Mouse (Mus musculus) thymus, postnatal 14 days (tissue): Measurements from ENCODE around the gene Trmt5.
A peak's percentile ranks its signal among the peaks of the same experiment; 100 is the strongest.

Experiments
- DNase-seq: peaks from one replicate; pipeline ENCODE4 v3.0.0; 2021

Trmt5 gene

GRCm38 (mm10) chr12:73286287-73287092 lies at the start of gene Trmt5, which contains the start of gene Slc38a6:
TSS of gene Trmt5 (minus strand) at chr12:73286710.
TSS of gene Slc38a6 (plus strand) at chr12:73286779.
- peak; percentile 90 for DNase-seq

- peak; percentile 81 for DNase-seq
Measured at GRCm38 (mm10) chr12:73334051-73334551, 47.6 kb upstream of the Trmt5 start.

- DNase-seq: no peak
Measured at GRCm38 (mm10) chr12:73332701-73333100, 46.2 kb upstream of the Trmt5 start.

- no peak for DNase-seq
Measured at GRCm38 (mm10) chr12:73330236-73330635, 43.7 kb upstream of the Trmt5 start.

GRCm38 (mm10) chr12:73328448-73329167 lies 42.1 kb upstream of the Trmt5 start:
- DNase-seq: no peak

- DNase-seq: no peak
Measured at GRCm38 (mm10) chr12:73327381-73327780, 40.9 kb upstream of the Trmt5 start.

GRCm38 (mm10) chr12:73325617-73326016 lies 39.1 kb upstream of the Trmt5 start:
- DNase-seq: peak; percentile 57

GRCm38 (mm10) chr12:73325181-73325580 lies 38.7 kb upstream of the Trmt5 start:
- no peak for DNase-seq

- DNase-seq: no peak
Measured at GRCm38 (mm10) chr12:73324742-73325141, 38.2 kb upstream of the Trmt5 start.

GRCm38 (mm10) chr12:73324180-73324586 lies 37.7 kb upstream of the Trmt5 start:
- DNase-seq: no peak

GRCm38 (mm10) chr12:73317706-73318686 lies 31.5 kb upstream of the Trmt5 start:
- DNase-seq: no peak

GRCm38 (mm10) chr12:73308711-73309110 lies 22.2 kb upstream of the Trmt5 start:
- DNase-seq: no peak

GRCm38 (mm10) chr12:73307750-73308149 lies 21.2 kb upstream of the Trmt5 start:
- DNase-seq: no peak

- DNase-seq: no peak
Measured at GRCm38 (mm10) chr12:73304636-73305035, 18.1 kb upstream of the Trmt5 start.

GRCm38 (mm10) chr12:73300531-73300930 lies 14.0 kb upstream of the Trmt5 start:
- no peak for DNase-seq

GRCm38 (mm10) chr12:73298621-73299020 lies 12.1 kb upstream of the Trmt5 start:
- DNase-seq: no peak

- no peak for DNase-seq
Measured at GRCm38 (mm10) chr12:73295505-73296140, 9.1 kb upstream of the Trmt5 start.

GRCm38 (mm10) chr12:73294884-73295283 lies 8.4 kb upstream of the Trmt5 start:
- DNase-seq: no peak

- no peak for DNase-seq
Measured at GRCm38 (mm10) chr12:73288626-73289025, 2.1 kb upstream of the Trmt5 start.

GRCm38 (mm10) chr12:73287609-73288008 lies 1.1 kb upstream of the Trmt5 start:
- no peak for DNase-seq

- DNase-seq: no peak
Measured at GRCm38 (mm10) chr12:73274921-73275320, 11.6 kb downstream of the Trmt5 start.

- no peak for DNase-seq
Measured at GRCm38 (mm10) chr12:73269933-73270332, 16.6 kb downstream of the Trmt5 start.
